Mouse (Mus musculus): ENCODE measurements around the gene Manea. TPM values are rescaled to one million over a fixed set of nuclear protein-coding genes. Genes with fewer than 3 reads are reported as not detected.
"Not testable (repeated sequence)": the region's sequence is repeated elsewhere in the genome, so short reads cannot be mapped to it uniquely, and the experiment has no call there.

Gene Manea
- polyA plus RNA-seq (2015; fragmentation: Nextera tagmentation; extraction: Ambion mirVana): 11.6 and 12.4 TPM in 2 replicates

GRCm38 (mm10) chr4:26346443-26347106 lies at the start of gene Manea:
TSS of gene Manea (minus strand) at chr4:26346891.
- Histone ChIP-seq H3K4me1 (peaks cover 9% of the 10 kb centered on the region), H3K9ac (peak within 1 kb of the TSS; percentile 85), H3K36me3 (no peaks in the 10 kb centered on the region), H3K27me3 (no peaks in the 10 kb centered on the region), H3K27ac (peak within 1 kb of the TSS; percentile 78), H3K9me3 (no peaks in the 10 kb centered on the region), H3K4me2 (replicated peaks) (peak within 1 kb of the TSS; percentile 61), H3K4me3 (peak within 1 kb of the TSS; percentile 88)
- peak; percentile 99 for ATAC-seq (ENCODE audit: low FRiP score, low read depth)
- WGBS: under 1% methylated on average over 51 of the region's 52 CpGs

DNA sequence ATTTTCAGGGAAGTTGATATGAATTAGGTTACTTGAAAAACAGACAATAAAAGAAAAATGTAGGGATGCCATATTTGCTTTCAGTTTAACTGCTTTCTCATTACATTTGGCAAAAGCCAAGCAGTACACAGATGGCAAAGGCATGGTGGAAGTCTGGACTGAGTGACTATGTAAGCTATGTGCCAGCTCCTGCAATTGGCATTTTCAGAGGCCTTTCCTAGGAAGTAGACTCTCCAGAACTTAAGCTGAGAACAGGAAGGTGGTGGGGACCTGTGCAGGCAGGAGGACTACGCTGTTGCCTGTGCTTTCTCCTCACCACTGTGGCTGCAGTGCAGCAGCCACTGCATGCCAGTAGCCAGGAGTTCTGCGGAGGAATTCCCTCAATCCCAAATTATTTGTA lies 7.9 kb upstream of the Manea start:
- H3K36me3 ChIP-seq: no peaks in the 10 kb centered on the region
- no peak overlapping the region for H3K4me3 ChIP-seq
- WGBS: 88% methylated on average over 2 of the region's 2 CpGs
- H3K4me2 ChIP-seq (replicated peaks): no peak overlapping the region
- H3K9me3 ChIP-seq: no peaks in the 10 kb centered on the region
- no peaks in the 10 kb centered on the region for H3K27me3 ChIP-seq
- H3K4me1 ChIP-seq: no peaks in the 10 kb centered on the region
- H3K9ac ChIP-seq: no peak overlapping the region
- no peak overlapping the region for H3K27ac ChIP-seq
- ATAC-seq (ENCODE audit: low FRiP score, low read depth): no peak

GRCm38 (mm10) chr4:26353643-26354231 lies 7.0 kb upstream of the Manea start:
- Histone ChIP-seq H3K9ac (no peak overlapping the region), H3K4me2 (replicated peaks) (no peak overlapping the region), H3K27ac (no peak overlapping the region), H3K4me3 (no peak overlapping the region), H3K9me3 (no peaks in the 10 kb centered on the region), H3K27me3 (no peaks in the 10 kb centered on the region), H3K36me3 (no peaks in the 10 kb centered on the region), H3K4me1 (no peaks in the 10 kb centered on the region)
- ATAC-seq (ENCODE audit: low FRiP score, low read depth): no peak
- WGBS: 17% methylated on average over 2 of the region's 2 CpGs

GRCm38 (mm10) chr4:26347239-26347638 lies 548 bp upstream of the Manea start:
- Histone ChIP-seq H3K27ac (no peak overlapping the region), H3K4me1 (peaks cover 9% of the 10 kb centered on the region), H3K36me3 (no peaks in the 10 kb centered on the region), H3K4me2 (replicated peaks) (no peak overlapping the region), H3K9me3 (no peaks in the 10 kb centered on the region), H3K4me3 (no peak overlapping the region), H3K9ac (no peak overlapping the region), H3K27me3 (no peaks in the 10 kb centered on the region)
- WGBS: 57% methylated on average over 2 of the region's 2 CpGs
- no peak for ATAC-seq (ENCODE audit: low FRiP score, low read depth)

- peak overlapping the region; percentile 61 for H3K4me2 ChIP-seq (replicated peaks)
- H3K4me1 ChIP-seq: peaks cover 9% of the 10 kb centered on the region
- no peaks in the 10 kb centered on the region for H3K9me3 ChIP-seq
- WGBS: 5% methylated on average over 16 of the region's 16 CpGs
- H3K4me3 ChIP-seq: peak overlapping the region; percentile 88
- H3K36me3 ChIP-seq: no peaks in the 10 kb centered on the region
- peak overlapping the region; percentile 78 for H3K27ac ChIP-seq
- H3K9ac ChIP-seq: peak overlapping the region; percentile 85
- no peak for ATAC-seq (ENCODE audit: low FRiP score, low read depth)
- no peaks in the 10 kb centered on the region for H3K27me3 ChIP-seq
These were observed 799 bp downstream of the Manea start for GRCm38 (mm10) chr4:26345741-26346442.

DNA sequence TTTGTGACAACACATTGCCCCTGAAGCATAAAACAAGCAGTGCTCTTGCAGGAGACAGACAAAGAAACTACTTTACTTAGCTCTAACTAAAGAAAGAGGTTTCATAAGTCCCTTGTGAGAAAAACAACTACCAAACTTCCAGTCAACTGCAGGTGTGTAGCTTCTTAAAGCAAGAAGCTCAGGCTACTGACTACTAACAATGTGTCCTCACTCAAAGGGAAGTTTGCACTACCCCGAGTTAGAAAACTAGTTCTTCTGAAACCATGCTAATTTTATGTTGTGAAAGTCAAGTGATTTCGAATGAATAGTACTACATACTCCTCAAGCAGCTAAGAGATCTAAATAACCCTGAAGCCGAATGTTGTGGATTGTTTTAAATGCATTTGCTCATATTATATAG lies 1.6 kb downstream of the Manea start:
- peaks cover 9% of the 10 kb centered on the region for H3K4me1 ChIP-seq
- H3K27me3 ChIP-seq: no peaks in the 10 kb centered on the region
- 77% methylated on average over 3 of the region's 3 CpGs for WGBS
- peak overlapping the region; percentile 27 for H3K4me2 ChIP-seq (replicated peaks)
- H3K9ac ChIP-seq: no peak overlapping the region
- peak overlapping the region; percentile 14; the same call in 1 of the 2 replicates for H3K4me3 ChIP-seq
- ATAC-seq (ENCODE audit: low FRiP score, low read depth): no peak
- no peak overlapping the region for H3K27ac ChIP-seq
- peaks cover 4% of the 10 kb centered on the region; the same call in 1 of the 2 replicates for H3K36me3 ChIP-seq
- H3K9me3 ChIP-seq: no peaks in the 10 kb centered on the region

- H3K9me3 ChIP-seq: no peaks in the 10 kb centered on the region
- H3K4me1 ChIP-seq: peaks cover 9% of the 10 kb centered on the region
- no peak overlapping the region for H3K4me2 ChIP-seq (replicated peaks)
- no peak for ATAC-seq (ENCODE audit: low FRiP score, low read depth)
- no peak overlapping the region for H3K4me3 ChIP-seq
- no peak overlapping the region for H3K9ac ChIP-seq
- no peak overlapping the region for H3K27ac ChIP-seq
- H3K27me3 ChIP-seq: no peaks in the 10 kb centered on the region
- peaks cover 12% of the 10 kb centered on the region for H3K36me3 ChIP-seq
These were observed 4.3 kb downstream of the Manea start for GRCm38 (mm10) chr4:26342346-26342745.

- Histone ChIP-seq H3K4me2 (replicated peaks) (no peak overlapping the region), H3K9me3 (no peaks in the 10 kb centered on the region), H3K27me3 (no peaks in the 10 kb centered on the region), H3K27ac (no peak overlapping the region), H3K9ac (no peak overlapping the region), H3K4me3 (no peak overlapping the region), H3K36me3 (peaks cover 15% of the 10 kb centered on the region), H3K4me1 (no peaks in the 10 kb centered on the region)
- no peak for ATAC-seq (ENCODE audit: low FRiP score, low read depth)
- 74% methylated on average over 5 of the region's 5 CpGs for WGBS
These were observed 8.1 kb downstream of the Manea start for GRCm38 (mm10) chr4:26338604-26339003.

GRCm38 (mm10) chr4:26336563-26336962 lies 10.1 kb downstream of the Manea start:
- H3K4me3 ChIP-seq: no peak overlapping the region
- peaks cover 15% of the 10 kb centered on the region for H3K36me3 ChIP-seq
- ATAC-seq (ENCODE audit: low FRiP score, low read depth): no peak
- no peaks in the 10 kb centered on the region for H3K27me3 ChIP-seq
- no peak overlapping the region for H3K9ac ChIP-seq
- H3K4me1 ChIP-seq: no peaks in the 10 kb centered on the region
- no peak overlapping the region for H3K4me2 ChIP-seq (replicated peaks)
- H3K9me3 ChIP-seq: no peaks in the 10 kb centered on the region
- no peak overlapping the region for H3K27ac ChIP-seq
- 95% methylated on average over 5 of the region's 5 CpGs for WGBS

- WGBS: 90% methylated on average over 1 of the region's 1 CpGs
- ATAC-seq (ENCODE audit: low FRiP score, low read depth); H3K4me3 ChIP-seq: not testable (repeated sequence)
These were observed 42.0 kb downstream of the Manea start for GRCm38 (mm10) chr4:26304731-26305130.

DNA sequence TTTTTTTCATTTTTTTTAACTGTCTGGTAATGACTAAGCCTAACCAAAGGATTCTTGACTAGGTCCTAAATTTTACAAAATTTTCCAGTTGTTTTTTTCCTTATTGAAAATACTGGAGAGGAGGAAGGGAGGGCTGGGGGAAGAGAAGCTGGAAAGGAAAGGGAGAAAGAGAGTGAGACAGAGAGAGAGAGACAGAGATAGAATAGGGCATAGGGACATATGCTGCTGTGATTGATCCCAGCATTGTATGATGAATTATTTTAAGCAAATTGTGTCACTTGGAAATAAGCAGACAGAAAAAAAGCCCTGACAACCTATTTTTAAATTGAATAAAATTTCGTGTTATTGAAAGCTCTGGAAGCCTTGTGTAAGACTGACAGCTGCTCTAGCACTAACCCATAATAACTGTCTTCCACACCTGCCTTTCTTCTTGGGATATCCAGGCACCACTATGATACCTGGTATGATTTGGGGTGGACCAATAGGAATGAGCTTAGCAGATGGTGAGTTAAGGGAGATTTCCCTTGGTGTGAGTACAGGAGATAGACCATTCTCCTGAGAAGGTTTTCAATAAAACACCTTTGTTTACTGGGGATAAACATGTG lies 69.5 kb downstream of the Manea start:
- Histone ChIP-seq H3K4me2 (replicated peaks) (no peak overlapping the region), H3K4me3 (no peak overlapping the region), H3K9ac (no peak overlapping the region), H3K27ac (no peak overlapping the region), H3K4me1 (no peaks in the 10 kb centered on the region), H3K9me3 (no peaks in the 10 kb centered on the region), H3K36me3 (no peaks in the 10 kb centered on the region), H3K27me3 (no peaks in the 10 kb centered on the region)
- WGBS: 54% methylated on average over 1 of the region's 1 CpGs
- no peak for ATAC-seq (ENCODE audit: low FRiP score, low read depth)

More at GRCm38 (mm10) chr4:26304731-26305130, 42.0 kb downstream of the Manea start:
- H3K9me3 ChIP-seq; H3K9ac ChIP-seq; H3K27me3 ChIP-seq; H3K27ac ChIP-seq; H3K36me3 ChIP-seq; H3K4me1 ChIP-seq; H3K4me2 ChIP-seq (replicated peaks): not testable (repeated sequence)

DNA sequence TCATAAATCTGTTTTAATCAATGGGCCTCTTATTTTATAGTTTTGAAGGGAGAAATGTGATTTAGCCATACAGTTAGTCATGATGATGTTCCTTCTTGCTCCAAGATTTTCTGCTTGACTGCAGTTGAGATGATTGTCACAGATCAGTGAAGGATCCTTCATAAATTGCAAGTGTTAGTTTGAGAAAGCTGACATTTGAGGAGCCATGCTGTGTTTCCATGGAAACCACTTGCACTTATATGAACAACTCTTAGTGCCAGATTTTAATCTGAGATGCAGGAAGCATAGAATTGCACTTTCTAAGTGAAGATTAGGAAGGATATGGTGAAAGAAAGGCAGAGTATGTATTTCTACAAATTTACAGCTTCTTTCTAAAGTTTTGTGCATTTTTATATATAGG lies 70.4 kb downstream of the Manea start:
- H3K9me3 ChIP-seq: no peaks in the 10 kb centered on the region
- H3K4me3 ChIP-seq: no peak overlapping the region
- no peaks in the 10 kb centered on the region for H3K27me3 ChIP-seq
- no peak overlapping the region for H3K27ac ChIP-seq
- H3K36me3 ChIP-seq: no peaks in the 10 kb centered on the region
- no peaks in the 10 kb centered on the region for H3K4me1 ChIP-seq
- no peak overlapping the region for H3K9ac ChIP-seq
- no peak for ATAC-seq (ENCODE audit: low FRiP score, low read depth)
- no peak overlapping the region for H3K4me2 ChIP-seq (replicated peaks)
